Mouse (Mus musculus) CD4-positive helper T cell, adult 2 months (primary cell): Measurements from ENCODE around the gene Hoxa4.

Experiments used
- DNase-seq: peaks from one replicate; pipeline ENCODE4 v3.0.0-alpha.2; 2012; ENCODE audit warnings: low read depth, missing footprints, low spot score

Hoxa4 gene

GRCm38 (mm10) chr6:52179690-52180089 is 11.9 kb downstream of the Hoxa4 start:
- DNase-seq: no peak

DNA sequence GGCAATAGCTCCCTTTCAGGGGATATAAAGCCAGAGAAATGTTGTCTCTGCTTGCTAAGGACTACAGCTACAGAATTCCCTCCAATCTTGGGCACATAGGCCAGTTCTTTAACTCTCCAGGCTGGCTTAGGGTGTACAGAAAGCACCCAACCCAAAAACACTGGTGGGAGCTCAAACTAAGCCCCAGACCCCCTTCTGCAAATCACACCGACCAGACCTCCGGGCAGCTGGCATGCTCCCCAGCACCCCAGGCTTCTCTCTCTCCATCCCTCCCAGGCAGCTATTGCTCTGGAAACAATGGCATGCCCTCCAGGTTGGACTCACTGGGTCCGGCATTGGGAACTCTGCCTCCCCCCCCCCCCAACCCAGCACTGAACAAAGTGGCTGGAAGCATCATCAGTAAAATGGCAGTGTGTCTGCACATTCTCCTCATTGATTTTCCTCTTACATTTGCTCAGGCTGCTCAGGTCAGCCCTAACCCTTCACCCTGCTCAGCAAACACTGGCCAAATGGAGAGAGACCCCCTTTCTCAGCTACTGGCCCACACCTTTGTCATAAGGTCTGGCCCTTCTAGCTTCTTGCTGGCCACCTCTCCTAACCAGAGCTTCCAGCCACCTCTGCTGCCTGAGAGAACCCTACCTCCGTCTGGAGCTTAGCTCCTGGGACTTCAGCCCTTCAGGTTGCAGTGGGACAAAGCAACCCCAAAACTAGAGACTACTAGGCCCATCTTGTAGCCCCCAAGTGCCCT is 12.5 kb downstream of the Hoxa4 start:
- DNase-seq: no peak

DNA sequence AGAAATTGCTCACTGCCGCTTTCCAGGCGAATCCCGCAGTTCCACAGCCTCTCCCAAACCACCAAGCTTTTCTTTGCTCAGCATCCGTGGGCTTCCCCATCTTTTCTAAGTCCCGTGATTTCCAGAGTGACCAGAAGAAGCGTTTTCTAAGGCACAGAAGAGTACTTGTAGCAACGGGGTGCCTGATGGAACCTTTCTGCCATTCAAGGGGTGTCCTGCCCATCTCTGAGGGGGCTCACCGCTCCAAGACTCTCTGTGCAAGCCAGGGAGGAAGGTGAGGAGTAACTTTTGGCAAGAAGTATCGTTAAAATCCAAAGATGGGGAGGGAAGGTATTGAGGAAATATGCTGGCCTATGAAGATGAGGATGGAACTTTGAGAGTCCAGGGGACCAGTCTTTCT is 13.7 kb downstream of the Hoxa4 start:
- no peak for DNase-seq

DNA sequence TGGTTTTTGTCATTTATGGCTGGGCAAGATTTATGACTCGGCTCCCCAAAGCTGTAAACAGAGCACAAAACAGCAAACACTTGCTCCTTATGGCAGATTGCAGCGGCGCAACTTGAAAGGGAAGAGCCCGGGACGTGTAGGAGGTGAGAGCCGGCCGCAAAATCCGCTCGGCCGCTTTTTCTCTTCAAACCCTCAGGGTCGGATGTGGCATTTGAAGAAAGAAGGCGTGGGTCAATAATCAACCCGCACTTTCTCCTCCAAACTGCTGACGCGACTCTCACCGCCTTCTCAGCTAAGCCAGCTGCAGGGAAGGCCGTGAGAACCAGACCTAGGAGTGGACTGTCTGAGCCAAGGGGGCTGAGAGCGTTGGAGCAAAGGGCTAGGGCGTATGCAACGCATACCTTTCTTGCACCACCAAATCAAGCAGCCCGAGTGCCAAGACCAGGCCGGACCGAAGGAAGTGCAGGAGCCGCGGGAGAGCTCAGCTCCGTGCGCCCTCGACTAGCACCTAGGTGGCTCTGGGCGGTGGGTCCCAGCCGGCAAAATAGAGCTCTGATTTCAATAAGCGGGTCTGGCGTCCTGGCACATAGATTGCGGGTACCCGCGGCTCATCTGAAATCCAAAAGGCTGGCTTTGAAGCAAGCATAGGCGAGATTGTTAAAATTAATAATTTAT is 14.4 kb downstream of the Hoxa4 start, which contains the start of gene 5730596B20Rik:
Gene 5730596B20Rik (plus strand): TSS at position 438 of the 675 bp plus-strand sequence.
- no peak for DNase-seq

- no peak for DNase-seq
Measured at GRCm38 (mm10) chr6:52176391-52176790, 15.2 kb downstream of the Hoxa4 start.

DNA sequence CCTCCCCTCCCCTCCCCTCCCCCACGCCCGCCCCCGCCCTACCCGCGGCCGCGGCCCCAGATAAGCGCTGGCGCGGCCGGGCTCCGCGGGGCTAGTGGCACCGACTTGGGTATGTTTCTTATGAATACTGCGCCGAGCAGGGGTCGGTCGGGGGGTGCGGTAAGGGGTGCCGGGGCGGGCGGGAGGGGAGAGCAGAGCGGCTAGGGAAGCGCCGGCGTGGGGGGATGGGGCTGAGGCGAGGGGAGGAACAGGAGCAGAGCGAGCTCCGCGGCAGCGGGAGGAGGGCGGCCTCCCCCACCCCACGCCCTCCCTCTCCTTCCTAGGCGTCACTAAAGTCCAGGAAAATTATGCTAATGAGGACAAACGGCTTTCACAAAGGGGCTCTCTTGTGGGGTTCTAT is 15.7 kb downstream of the Hoxa4 start:
- no peak for DNase-seq

DNA sequence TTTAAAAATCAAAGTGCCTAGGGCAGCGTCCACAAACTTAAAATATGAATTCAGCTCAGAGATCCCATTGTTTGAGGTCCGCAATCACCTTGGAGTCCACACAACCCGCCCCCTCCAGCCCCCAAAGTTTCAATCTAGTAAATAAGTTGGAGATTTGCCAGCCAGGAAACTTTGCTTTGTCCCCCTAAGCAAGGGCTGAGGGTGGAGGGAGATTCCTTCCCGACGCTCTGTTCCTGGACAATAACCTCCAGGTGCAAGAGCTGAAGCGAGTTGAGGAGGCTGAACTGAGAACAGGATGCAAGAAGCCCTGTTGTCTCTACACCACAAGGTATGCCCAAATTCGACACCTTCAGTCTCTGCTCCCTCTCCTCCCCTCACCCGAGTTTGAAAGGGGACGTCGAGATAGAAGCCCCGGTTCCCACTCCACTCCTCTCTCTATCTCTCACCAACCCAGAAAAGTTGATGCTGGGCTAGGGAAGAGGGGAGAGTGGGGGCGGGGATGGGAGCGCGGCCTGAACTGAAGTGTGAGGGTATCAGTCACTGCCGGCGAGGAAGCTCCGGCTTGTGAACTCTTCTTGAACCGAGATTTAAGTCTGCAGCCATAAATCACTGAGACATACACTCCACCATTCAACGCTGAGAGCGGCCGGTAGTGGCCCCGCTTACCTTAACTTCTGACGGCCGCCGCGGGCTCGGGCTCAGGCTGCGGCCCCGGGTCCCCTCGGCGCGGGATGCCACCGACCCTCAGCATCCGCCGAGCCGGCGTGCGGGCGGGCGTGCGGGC is 16.4 kb downstream of the Hoxa4 start:
- no peak for DNase-seq

- no peak for DNase-seq
Measured at GRCm38 (mm10) chr6:52173648-52174047, 17.9 kb downstream of the Hoxa4 start.

DNA sequence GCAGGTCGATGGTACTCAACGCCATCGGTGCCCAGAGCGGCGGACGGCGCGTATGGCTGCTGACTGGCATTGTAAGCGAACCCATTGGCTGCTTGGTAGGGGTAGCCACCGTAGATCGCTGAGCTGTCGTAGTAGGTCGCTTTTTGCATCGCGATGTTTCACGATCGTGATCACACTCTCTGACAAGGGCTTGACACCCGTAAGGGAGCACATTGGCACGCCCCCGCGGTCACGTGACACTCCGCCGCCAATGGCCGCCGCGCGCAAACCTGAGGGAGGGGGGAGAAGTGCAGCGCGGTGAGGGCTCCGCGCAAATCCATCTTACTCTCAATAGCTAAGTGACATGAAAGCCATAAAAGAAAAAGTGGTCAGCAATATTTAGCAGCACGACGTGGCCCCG is 19.1 kb downstream of the Hoxa4 start:
- no peak for DNase-seq

DNA sequence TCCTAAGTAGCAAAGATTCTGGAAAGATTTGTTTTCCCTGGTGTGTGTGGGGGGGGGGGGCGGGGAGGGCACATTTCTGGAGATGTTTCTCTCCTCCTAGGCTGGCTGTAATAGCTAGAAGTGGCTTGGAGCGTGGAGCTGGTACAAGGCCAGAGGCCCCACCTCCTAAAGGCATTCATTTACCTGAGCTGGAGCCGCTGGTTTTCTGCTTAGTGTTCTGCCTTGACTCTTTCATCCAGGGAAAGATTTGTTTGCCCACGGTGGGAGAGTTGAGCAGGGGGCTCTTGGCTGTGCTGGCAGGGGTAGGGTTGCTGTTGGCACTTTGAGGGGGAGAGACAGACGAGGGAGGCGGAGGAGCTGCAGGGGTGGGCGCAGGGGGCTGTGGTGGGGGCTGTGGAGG is 19.6 kb downstream of the Hoxa4 start:
- no peak for DNase-seq

- no peak for DNase-seq
Measured at GRCm38 (mm10) chr6:52171331-52171730, 20.2 kb downstream of the Hoxa4 start.

GRCm38 (mm10) chr6:52170898-52171223 is 20.7 kb downstream of the Hoxa4 start:
- no peak for DNase-seq

GRCm38 (mm10) chr6:52170166-52170897 is 21.2 kb downstream of the Hoxa4 start:
- no peak for DNase-seq

- DNase-seq: no peak
Measured at GRCm38 (mm10) chr6:52169499-52170165, 21.9 kb downstream of the Hoxa4 start.

DNA sequence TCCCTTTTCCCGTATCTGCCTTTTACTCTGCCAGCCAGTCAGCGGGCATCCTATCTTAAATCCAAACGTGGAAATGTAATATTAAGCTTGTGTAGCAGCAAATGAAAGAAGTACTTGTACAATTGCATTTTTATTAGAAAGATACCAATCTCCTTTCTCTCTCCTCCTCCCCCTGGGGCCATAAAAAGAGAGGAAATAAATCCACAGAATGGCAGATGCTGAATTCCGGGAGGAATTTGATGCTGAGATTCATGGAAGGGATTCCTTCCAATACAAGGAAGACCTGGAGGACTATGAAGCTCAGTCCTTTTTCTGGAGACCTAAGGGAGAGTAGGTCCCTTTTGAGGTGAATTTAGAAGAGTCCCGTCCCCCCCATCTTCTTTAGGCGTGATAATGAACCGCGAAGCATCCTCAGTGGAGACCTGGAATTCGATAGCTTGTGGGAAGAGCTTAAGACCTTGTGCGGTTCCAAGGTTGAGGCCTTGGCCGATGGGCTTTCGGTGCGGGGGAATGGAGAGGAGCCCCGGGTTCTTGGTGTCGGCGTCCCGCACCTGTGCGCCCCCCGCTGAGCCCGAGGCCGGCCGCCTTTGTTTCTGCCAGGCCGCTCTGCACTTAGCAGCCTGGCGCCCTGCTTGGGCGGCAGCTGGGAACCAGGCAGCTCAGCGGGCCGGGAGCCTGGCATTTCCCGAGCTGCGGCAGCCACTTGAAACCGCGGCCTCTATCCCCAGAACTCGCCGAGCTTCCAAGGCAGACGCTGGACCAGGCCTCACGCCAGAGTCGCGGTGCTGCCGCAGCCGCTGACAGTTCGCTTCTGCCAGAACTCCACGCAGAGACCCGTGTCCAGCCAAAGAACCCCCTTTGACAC is 23.1 kb downstream of the Hoxa4 start:
- no peak for DNase-seq

DNA sequence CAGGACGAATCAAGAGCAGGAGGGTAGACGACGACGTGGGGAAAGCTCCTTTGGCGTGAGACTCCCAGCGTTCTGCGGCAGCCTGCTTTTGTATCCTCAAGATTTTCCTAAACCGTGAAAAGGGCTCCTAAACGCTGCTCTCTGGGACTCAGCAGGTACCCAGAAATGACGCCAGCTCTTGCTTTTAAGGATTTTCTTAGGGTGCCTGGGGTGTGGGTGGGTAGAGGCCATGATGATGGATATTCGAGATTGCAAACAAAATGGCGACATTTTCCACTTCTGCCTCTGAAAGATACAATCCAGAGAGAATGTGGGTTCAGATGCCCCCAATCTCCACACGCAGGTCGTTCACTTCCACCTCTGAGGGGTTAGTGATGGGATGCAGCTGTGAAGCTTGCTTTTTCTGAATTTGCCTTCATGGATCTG is 23.8 kb downstream of the Hoxa4 start:
- DNase-seq: no peak

GRCm38 (mm10) chr6:52167176-52167575 is 24.4 kb downstream of the Hoxa4 start:
- no peak for DNase-seq

DNA sequence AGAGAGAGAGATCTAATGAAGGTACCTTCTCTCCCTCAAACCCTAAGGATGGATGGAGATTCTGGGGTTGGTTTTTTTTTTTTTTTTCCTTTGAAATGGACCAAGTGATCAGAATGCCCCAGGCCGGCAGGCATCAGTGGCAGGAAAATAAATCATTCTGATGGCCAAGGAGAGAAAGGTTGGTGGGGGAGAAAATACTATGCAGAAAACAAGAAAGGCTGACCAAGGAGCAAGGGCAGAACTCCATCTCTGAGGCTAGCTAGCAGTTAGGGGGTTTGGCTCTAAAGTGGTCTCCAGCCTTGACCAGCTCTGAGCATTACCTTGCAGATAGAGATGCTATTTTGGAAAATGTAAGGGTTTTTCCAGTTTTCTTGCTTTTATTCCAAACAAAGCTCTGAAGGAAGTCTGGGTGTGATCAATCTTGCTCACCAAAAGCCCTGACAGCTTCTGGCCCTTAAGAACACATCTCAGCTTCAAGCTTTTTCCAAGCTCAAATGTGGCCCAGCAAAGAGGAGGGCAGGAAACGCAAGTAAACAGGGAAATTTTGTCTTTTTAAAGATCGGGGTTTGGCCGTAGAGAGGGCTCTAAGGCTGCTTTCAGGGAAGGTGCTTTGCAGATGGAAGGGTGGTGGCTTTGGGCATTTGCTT is 25.0 kb downstream of the Hoxa4 start:
- no peak for DNase-seq

DNA sequence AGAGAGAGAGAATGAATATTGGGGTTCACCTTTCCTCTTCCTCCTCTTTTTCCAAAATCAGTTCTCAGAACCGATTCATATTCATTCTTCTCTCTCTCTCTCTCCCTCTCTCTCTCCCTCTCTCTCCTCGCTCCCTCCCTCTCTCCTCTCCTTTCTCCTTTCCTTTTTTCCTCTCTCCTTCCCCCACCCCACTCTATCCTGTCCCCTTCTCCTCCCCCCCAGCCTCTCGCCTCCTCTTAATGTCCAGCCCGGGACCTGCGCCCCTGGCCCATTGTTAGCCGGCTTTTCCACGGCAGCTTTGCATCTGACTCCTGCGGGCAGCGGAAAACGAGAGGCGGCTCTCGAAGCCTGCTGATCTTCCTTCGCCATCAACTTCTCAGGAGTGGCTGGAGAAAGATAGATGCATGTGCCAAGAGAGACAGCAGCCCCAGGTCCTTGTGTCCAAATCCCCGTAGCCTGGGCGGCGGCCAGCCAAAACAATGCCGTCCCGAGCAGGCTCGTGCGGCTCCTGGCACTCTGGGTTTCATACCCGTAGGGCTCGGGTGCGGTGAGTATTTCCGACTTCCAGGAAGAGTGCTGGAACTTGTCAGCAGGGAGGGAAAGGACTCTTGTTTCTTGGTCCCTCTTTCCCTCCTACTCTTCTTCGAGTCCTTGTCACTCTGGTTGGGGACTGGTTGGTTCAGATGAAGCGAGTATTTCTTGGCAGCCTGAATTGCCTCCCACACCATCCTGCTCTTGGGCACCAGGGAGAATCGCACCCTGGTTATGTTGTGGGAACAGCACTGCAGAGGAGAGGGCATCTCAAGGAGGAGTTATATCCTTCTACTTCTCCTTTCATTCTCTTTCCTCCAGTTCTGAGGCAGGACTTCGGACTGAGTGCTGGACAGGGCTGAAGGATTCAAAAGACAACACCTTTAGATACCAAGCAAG is 25.8 kb downstream of the Hoxa4 start:
- DNase-seq: no peak
